Mouse (Mus musculus): ENCODE data around the gene Olfr378. TPM values are rescaled to one million over a fixed set of nuclear protein-coding genes. Genes with fewer than 3 reads are reported as not detected.

The Olfr378 gene
- polyA plus RNA-seq (2015; fragmentation: Nextera tagmentation; extraction: Ambion mirVana): not detected in 2 replicates

DNA sequence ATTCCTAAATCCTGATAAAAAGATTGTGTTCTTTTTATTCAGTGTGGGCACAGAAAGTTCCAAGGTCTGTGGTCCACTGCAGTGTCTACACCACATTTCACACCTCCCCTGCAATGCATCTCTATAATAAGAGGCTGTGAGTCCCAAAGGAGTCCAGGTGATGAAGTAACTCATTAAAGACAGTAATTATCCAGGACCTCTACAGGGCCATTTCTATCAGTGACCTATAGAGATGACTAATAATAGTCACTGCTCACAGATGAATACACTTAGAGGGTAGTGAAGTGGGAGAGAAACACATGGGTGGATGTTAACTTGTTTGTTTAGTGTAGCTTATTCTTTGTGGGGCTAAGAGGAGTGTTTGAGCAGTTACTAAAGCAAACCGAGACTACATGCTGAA, at the start of gene Olfr378:
TSS of gene Olfr378 (minus strand) at position 101 of the 400 bp plus-strand sequence.
- Histone ChIP-seq H3K27ac (no peak within 1 kb of the TSS), H3K4me2 (replicated peaks) (no peak within 1 kb of the TSS), H3K4me1 (no peaks in the 10 kb centered on the region), H3K27me3 (no peaks in the 10 kb centered on the region), H3K4me3 (no peak within 1 kb of the TSS), H3K36me3 (no peaks in the 10 kb centered on the region), H3K9ac (no peak within 1 kb of the TSS), H3K9me3 (peaks cover 8% of the 10 kb centered on the region; the same call in 1 of the 2 replicates)
- ATAC-seq (ENCODE audit: low FRiP score, low read depth): no peak
- 85% methylated on average over 1 of the region's 1 CpGs for WGBS

DNA sequence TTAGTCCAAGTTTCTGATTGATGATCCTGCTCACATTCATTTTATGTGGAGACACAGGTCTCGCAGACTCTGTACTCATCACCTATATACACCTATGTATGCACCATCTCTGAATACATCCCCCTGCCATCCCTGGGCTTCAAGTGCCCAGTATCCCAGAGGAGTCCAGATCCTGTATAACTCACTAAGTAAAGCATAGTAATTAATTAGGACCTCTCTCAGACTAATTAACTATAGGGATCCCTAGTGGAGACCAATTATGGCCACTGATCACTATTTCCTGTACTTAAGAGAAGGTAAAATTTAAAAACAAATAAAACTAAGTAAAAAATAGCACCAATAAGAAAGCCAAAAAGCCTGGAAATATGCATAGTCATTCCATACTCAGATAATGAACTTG, 29.1 kb upstream of the Olfr378 start, which contains the start of gene Olfr380:
TSS of gene Olfr380 (minus strand) at position 101 of the 400 bp plus-strand sequence.
- no peak within 1 kb of the TSS for H3K9ac ChIP-seq
- no peak within 1 kb of the TSS for H3K4me2 ChIP-seq (replicated peaks)
- no peak within 1 kb of the TSS for H3K27ac ChIP-seq
- H3K4me3 ChIP-seq: no peak within 1 kb of the TSS
- H3K9me3 ChIP-seq: 0 out of 2 replicates have a peak, but pooled peaks cover 5% of the 10 kb centered on the region
- no peaks in the 10 kb centered on the region for H3K36me3 ChIP-seq
- no peak for ATAC-seq (ENCODE audit: low FRiP score, low read depth)
- H3K27me3 ChIP-seq: no peaks in the 10 kb centered on the region
- WGBS: 91% methylated on average over 1 of the region's 1 CpGs
- H3K4me1 ChIP-seq: no peaks in the 10 kb centered on the region

DNA sequence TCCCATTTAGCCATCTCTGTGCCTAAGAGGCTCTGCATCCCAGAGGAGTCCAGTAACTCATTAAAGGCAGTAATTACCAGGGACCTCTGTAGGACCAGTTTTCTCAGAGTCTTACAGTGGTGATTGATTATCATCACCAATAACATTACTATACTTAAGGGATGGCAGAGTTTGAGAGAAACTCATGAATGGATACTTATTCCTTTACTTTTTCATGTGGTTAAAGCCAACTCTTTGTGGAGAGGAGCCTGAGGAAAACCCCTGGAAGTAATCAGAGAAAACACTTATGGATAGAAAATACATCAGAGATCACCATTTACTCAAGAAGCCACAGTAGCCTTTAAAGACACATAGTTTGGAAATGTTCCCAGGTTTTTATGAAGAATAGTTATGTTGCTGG, 28.8 kb downstream of the Olfr378 start, which contains the start of gene Olfr1:
TSS of gene Olfr1 (minus strand) at position 101 of the 400 bp plus-strand sequence.
- no peak for ATAC-seq (ENCODE audit: low FRiP score, low read depth)

DNA sequence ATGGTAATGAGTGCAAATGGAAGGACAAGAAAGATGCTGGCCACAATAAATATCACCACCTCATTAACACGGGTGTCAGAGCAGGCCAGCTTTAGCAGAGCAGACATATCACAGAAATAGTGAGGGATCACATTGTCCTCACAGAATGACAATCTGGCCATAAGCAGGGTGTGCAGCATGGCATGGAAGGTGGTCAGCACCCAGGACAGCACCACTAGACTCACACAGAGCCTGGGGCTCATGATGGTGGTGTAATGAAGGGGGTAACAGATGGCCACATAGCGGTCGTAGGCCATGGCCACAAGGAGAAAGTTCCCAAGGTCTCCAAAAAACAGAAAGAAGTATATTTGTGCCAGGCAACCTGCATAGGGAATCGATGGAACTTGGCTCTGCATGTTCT, 32.9 kb downstream of the Olfr378 start:
- Histone ChIP-seq H3K36me3 (no peaks in the 10 kb centered on the region), H3K4me3 (no peak overlapping the region), H3K4me1 (no peaks in the 10 kb centered on the region), H3K9ac (no peak overlapping the region), H3K4me2 (replicated peaks) (no peak overlapping the region), H3K27me3 (no peaks in the 10 kb centered on the region), H3K9me3 (no peaks in the 10 kb centered on the region), H3K27ac (no peak overlapping the region)
- ATAC-seq (ENCODE audit: low FRiP score, low read depth): no peak
- WGBS: 65% methylated on average over 4 of the region's 4 CpGs

More for the DNA sequence above, 28.8 kb downstream of the Olfr378 start, which contains the start of gene Olfr1:
- Histone ChIP-seq H3K9ac (no peak within 1 kb of the TSS), H3K4me3 (no peak within 1 kb of the TSS), H3K4me2 (replicated peaks) (no peak within 1 kb of the TSS), H3K27me3 (no peaks in the 10 kb centered on the region), H3K9me3 (no peaks in the 10 kb centered on the region), H3K27ac (no peak within 1 kb of the TSS), H3K36me3 (no peaks in the 10 kb centered on the region), H3K4me1 (no peaks in the 10 kb centered on the region)

Other genes with a start within 250 kb of the Olfr378 start
- 26.0 and 26.3 TPM in 2 replicates for gene Ctns, start 229.4 kb downstream of the Olfr378 start, polyA plus RNA-seq (2015; fragmentation: Nextera tagmentation; extraction: Ambion mirVana)
- 1.9 and 2.6 TPM in 2 replicates for gene Shpk, start 229.0 kb downstream of the Olfr378 start, polyA plus RNA-seq (2015; fragmentation: Nextera tagmentation; extraction: Ambion mirVana)
- 0.05 and 0.17 TPM in 2 replicates for gene Trpv1, start 194.2 kb downstream of the Olfr378 start, polyA plus RNA-seq (2015; fragmentation: Nextera tagmentation; extraction: Ambion mirVana)
- 0.09 and 0.14 TPM in 2 replicates for gene Trpv3, start 161.1 kb downstream of the Olfr378 start, polyA plus RNA-seq (2015; fragmentation: Nextera tagmentation; extraction: Ambion mirVana)
- 1.0 and 1.2 TPM in 2 replicates for gene Aspa, start 98.9 kb downstream of the Olfr378 start, polyA plus RNA-seq (2015; fragmentation: Nextera tagmentation; extraction: Ambion mirVana)
- gene Gm49340, start 98.7 kb downstream of the Olfr378 start, polyA plus RNA-seq (2015; fragmentation: Nextera tagmentation; extraction: Ambion mirVana): not detected in 2 replicates
- not detected in 2 replicates for gene Spata22, start 98.7 kb downstream of the Olfr378 start, polyA plus RNA-seq (2015; fragmentation: Nextera tagmentation; extraction: Ambion mirVana)
- not detected in 2 replicates for gene Olfr20, start 77.7 kb downstream of the Olfr378 start, polyA plus RNA-seq (2015; fragmentation: Nextera tagmentation; extraction: Ambion mirVana)
- gene Olfr376, start 57.2 kb downstream of the Olfr378 start, polyA plus RNA-seq (2015; fragmentation: Nextera tagmentation; extraction: Ambion mirVana): not detected in 2 replicates
- not detected in 2 replicates for gene Olfr1, start 28.9 kb downstream of the Olfr378 start, polyA plus RNA-seq (2015; fragmentation: Nextera tagmentation; extraction: Ambion mirVana)
- gene Olfr380, start 29.0 kb upstream of the Olfr378 start, polyA plus RNA-seq (2015; fragmentation: Nextera tagmentation; extraction: Ambion mirVana): not detected in 2 replicates
- gene Olfr381, start 63.1 kb upstream of the Olfr378 start, polyA plus RNA-seq (2015; fragmentation: Nextera tagmentation; extraction: Ambion mirVana): not detected in 2 replicates
- not detected in 2 replicates for gene Olfr382, start 88.7 kb upstream of the Olfr378 start, polyA plus RNA-seq (2015; fragmentation: Nextera tagmentation; extraction: Ambion mirVana)
- gene Olfr385, start 164.5 kb upstream of the Olfr378 start, polyA plus RNA-seq (2015; fragmentation: Nextera tagmentation; extraction: Ambion mirVana): not detected in 2 replicates
- gene Olfr384, start 170.1 kb upstream of the Olfr378 start, polyA plus RNA-seq (2015; fragmentation: Nextera tagmentation; extraction: Ambion mirVana): not detected in 2 replicates

Measured in limb, embryonic 13.5 days (tissue).